Mouse (Mus musculus): ENCODE measurements around the gene Cyb5b. TPM values are rescaled to one million over a fixed set of nuclear protein-coding genes. Genes with fewer than 3 reads are reported as not detected.

Gene Cyb5b
- polyA plus RNA-seq, 1 experiment from 2014 or later = 155 TPM

- Histone ChIP-seq H3K9me3 (no peaks in the 10 kb centered on the region), H3K4me2 (replicated peaks) (no peak overlapping the region), H3K4me3 (no peak overlapping the region), H3K9ac (replicated peaks) (no peak overlapping the region), H3K27ac (replicated peaks) (no peak overlapping the region), H3K27me3 (no peaks in the 10 kb centered on the region), H3K4me1 (no peaks in the 10 kb centered on the region), H3K36me3 (no peaks in the 10 kb centered on the region)
- ATAC-seq (ENCODE audit: low FRiP score, low read depth) = no peak
- WGBS = 90% methylated on average over 8 of the region's 8 CpGs
Measured at GRCm38 (mm10) chr8:107218091-107218490, 67.7 kb downstream of the Cyb5b start.

- WGBS = 77% methylated on average over 2 of the region's 2 CpGs
- Histone ChIP-seq H3K4me1 (no peaks in the 10 kb centered on the region), H3K9ac (replicated peaks) (no peak overlapping the region), H3K27ac (replicated peaks) (no peak overlapping the region), H3K9me3 (no peaks in the 10 kb centered on the region), H3K4me2 (replicated peaks) (no peak overlapping the region), H3K27me3 (no peaks in the 10 kb centered on the region), H3K36me3 (no peaks in the 10 kb centered on the region), H3K4me3 (no peak overlapping the region)
- ATAC-seq (ENCODE audit: low FRiP score, low read depth) = no peak
Measured at GRCm38 (mm10) chr8:107219078-107219477, 68.6 kb downstream of the Cyb5b start.

- no peaks in the 10 kb centered on the region for H3K4me1 ChIP-seq
- H3K4me2 ChIP-seq (replicated peaks) = no peak overlapping the region
- no peaks in the 10 kb centered on the region for H3K36me3 ChIP-seq
- H3K27me3 ChIP-seq = no peaks in the 10 kb centered on the region
- no peak overlapping the region for H3K9ac ChIP-seq (replicated peaks)
- no peak for ATAC-seq (ENCODE audit: low FRiP score, low read depth)
- 45% methylated on average over 8 of the region's 8 CpGs for WGBS
- H3K9me3 ChIP-seq = no peaks in the 10 kb centered on the region
- no peak overlapping the region for H3K4me3 ChIP-seq
- no peak overlapping the region for H3K27ac ChIP-seq (replicated peaks)
Measured at GRCm38 (mm10) chr8:107221924-107222851, 71.7 kb downstream of the Cyb5b start.

GRCm38 (mm10) chr8:107226183-107226582, 75.7 kb downstream of the Cyb5b start:
- Histone ChIP-seq H3K27ac (replicated peaks) (no peak overlapping the region), H3K9me3 (no peaks in the 10 kb centered on the region), H3K27me3 (no peaks in the 10 kb centered on the region), H3K4me3 (no peak overlapping the region), H3K9ac (replicated peaks) (no peak overlapping the region), H3K4me1 (no peaks in the 10 kb centered on the region), H3K4me2 (replicated peaks) (no peak overlapping the region), H3K36me3 (no peaks in the 10 kb centered on the region)
- WGBS = 74% methylated on average over 9 of the region's 9 CpGs
- ATAC-seq (ENCODE audit: low FRiP score, low read depth) = no peak

GRCm38 (mm10) chr8:107227011-107227626, 76.7 kb downstream of the Cyb5b start:
- ATAC-seq (ENCODE audit: low FRiP score, low read depth) = no peak
- no peaks in the 10 kb centered on the region for H3K9me3 ChIP-seq
- no peaks in the 10 kb centered on the region for H3K27me3 ChIP-seq
- H3K4me2 ChIP-seq (replicated peaks) = no peak overlapping the region
- H3K9ac ChIP-seq (replicated peaks) = no peak overlapping the region
- no peaks in the 10 kb centered on the region for H3K4me1 ChIP-seq
- H3K27ac ChIP-seq (replicated peaks) = no peak overlapping the region
- no peak overlapping the region for H3K4me3 ChIP-seq
- no peaks in the 10 kb centered on the region for H3K36me3 ChIP-seq
- WGBS = 78% methylated on average over 11 of the region's 11 CpGs

GRCm38 (mm10) chr8:107233251-107233650, 82.8 kb downstream of the Cyb5b start:
- H3K27me3 ChIP-seq = no peaks in the 10 kb centered on the region
- H3K9ac ChIP-seq (replicated peaks) = no peak overlapping the region
- 89% methylated on average over 3 of the region's 3 CpGs for WGBS
- H3K4me2 ChIP-seq (replicated peaks) = no peak overlapping the region
- no peak overlapping the region for H3K4me3 ChIP-seq
- no peaks in the 10 kb centered on the region for H3K9me3 ChIP-seq
- H3K27ac ChIP-seq (replicated peaks) = no peak overlapping the region
- H3K4me1 ChIP-seq = no peaks in the 10 kb centered on the region
- ATAC-seq (ENCODE audit: low FRiP score, low read depth) = no peak
- no peaks in the 10 kb centered on the region for H3K36me3 ChIP-seq

GRCm38 (mm10) chr8:107233718-107234117, 83.3 kb downstream of the Cyb5b start:
- Histone ChIP-seq H3K9me3 (no peaks in the 10 kb centered on the region), H3K4me3 (no peak overlapping the region), H3K4me2 (replicated peaks) (no peak overlapping the region), H3K36me3 (no peaks in the 10 kb centered on the region), H3K27me3 (no peaks in the 10 kb centered on the region), H3K9ac (replicated peaks) (no peak overlapping the region), H3K4me1 (no peaks in the 10 kb centered on the region), H3K27ac (replicated peaks) (no peak overlapping the region)
- no peak for ATAC-seq (ENCODE audit: low FRiP score, low read depth)
- 83% methylated on average over 2 of the region's 2 CpGs for WGBS

Other genes with a start within 250 kb of the Cyb5b start
- gene Sntb2, start 214.9 kb upstream of the Cyb5b start, polyA plus RNA-seq (2016; fragmentation: Nextera tagmentation; extraction: Ambion mirVana) = 9.0 and 12.4 TPM in 2 replicates
- 97.4 and 98.1 TPM in 2 replicates for gene Vps4a, start 119.4 kb upstream of the Cyb5b start, polyA plus RNA-seq (2016; fragmentation: Nextera tagmentation; extraction: Ambion mirVana)
- gene Pdf, start 102.0 kb upstream of the Cyb5b start, polyA plus RNA-seq (2016; fragmentation: Nextera tagmentation; extraction: Ambion mirVana) = 35.8 and 42.5 TPM in 2 replicates
- gene Cog8, start 94.0 kb upstream of the Cyb5b start, polyA plus RNA-seq (2016; fragmentation: Nextera tagmentation; extraction: Ambion mirVana) = 45.8 and 47.7 TPM in 2 replicates
- gene Nip7, start 93.8 kb upstream of the Cyb5b start, polyA plus RNA-seq (2016; fragmentation: Nextera tagmentation; extraction: Ambion mirVana) = 87.2 and 93.1 TPM in 2 replicates
- gene Tmed6, start 85.0 kb upstream of the Cyb5b start, polyA plus RNA-seq (2016; fragmentation: Nextera tagmentation; extraction: Ambion mirVana) = not detected in 2 replicates
- 22.5 and 23.1 TPM in 2 replicates for gene Terf2, start 54.1 kb upstream of the Cyb5b start, polyA plus RNA-seq (2016; fragmentation: Nextera tagmentation; extraction: Ambion mirVana)
- 14.3 and 15.6 TPM in 2 replicates for gene Nfat5, start 142.8 kb downstream of the Cyb5b start, polyA plus RNA-seq (2016; fragmentation: Nextera tagmentation; extraction: Ambion mirVana)